Mouse (Mus musculus): ENCODE data around the gene Prrc2b.

DNA sequence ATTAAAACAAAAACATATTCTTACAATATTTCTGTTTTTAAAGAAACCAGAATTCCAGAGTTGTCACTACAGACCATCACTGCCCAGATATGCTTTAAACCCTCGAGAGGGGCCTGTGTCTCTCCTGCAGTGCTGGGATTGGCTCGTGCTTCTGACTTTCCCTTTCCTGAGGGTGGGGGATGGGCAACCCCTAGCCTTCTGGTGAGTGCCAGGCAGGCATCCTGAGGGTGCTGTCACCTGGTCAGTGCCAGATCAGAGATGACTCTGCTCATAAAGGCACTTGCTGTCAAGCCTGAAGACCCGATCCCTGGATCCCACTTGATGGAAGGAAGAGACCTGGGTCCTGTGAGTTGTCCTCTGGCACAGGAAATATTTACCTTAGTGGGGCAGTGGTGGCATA lies 26.0 kb downstream of the Prrc2b start:
- TF ChIP-seq CTCF (IDR thresholded peaks at IDR 0.05; ENCODE audit: low read depth) (no peak), EP300 (IDR thresholded peaks at IDR 0.05; ENCODE audit: low read depth) (no peak)
